Mouse (Mus musculus): ENCODE data around the gene Ash1l. TPM values are rescaled to one million over a fixed set of nuclear protein-coding genes. Genes with fewer than 3 reads are reported as not detected.

Gene Ash1l
- polyA plus RNA-seq, 1 experiment from 2014 or later, result 24.6 TPM

DNA sequence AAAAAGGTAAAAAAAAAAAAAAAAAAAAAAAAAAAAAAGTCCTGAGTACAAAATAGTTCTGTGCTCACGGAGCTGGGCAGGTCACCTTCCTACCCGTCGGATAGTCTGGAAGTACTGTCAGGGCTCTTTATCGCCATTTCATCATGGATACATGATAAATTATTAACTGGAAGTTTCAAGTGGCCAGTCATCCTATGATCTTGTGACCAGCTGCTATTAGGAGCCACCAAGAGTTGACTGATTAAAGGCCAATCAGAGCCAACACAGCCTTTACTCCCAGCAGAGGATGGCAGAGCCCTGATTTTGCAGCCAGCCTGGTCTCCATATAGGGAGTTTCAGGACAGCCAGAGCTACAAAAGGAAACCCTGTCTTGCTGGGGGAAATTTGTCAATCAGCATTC lies 162.6 kb downstream of the Ash1l start:
- Histone ChIP-seq H3K4me1 (replicated peaks; ENCODE audit: control insufficient read depth, insufficient read depth, low read length) (no peaks in the 10 kb centered on the region), H3K27ac (ENCODE audit: low read length) (no peak overlapping the region), H3K4me3 (replicated peaks; ENCODE audit: low read length) (no peak overlapping the region), H3K9ac (replicated peaks; ENCODE audit: low read depth, low read length) (no peak overlapping the region), H3K9me3 (ENCODE audit: control insufficient read depth, low read length) (no peaks in the 10 kb centered on the region), H3K4me2 (ENCODE audit: low read length) (no peak overlapping the region), H3K27me3 (replicated peaks; ENCODE audit: control insufficient read depth, insufficient read depth, low read length) (no peaks in the 10 kb centered on the region), H3K36me3 (ENCODE audit: control insufficient read depth, insufficient read depth) (no peaks in the 10 kb centered on the region)
- WGBS, result 94% methylated on average over 4 of the region's 4 CpGs
- ATAC-seq, result no peak

DNA sequence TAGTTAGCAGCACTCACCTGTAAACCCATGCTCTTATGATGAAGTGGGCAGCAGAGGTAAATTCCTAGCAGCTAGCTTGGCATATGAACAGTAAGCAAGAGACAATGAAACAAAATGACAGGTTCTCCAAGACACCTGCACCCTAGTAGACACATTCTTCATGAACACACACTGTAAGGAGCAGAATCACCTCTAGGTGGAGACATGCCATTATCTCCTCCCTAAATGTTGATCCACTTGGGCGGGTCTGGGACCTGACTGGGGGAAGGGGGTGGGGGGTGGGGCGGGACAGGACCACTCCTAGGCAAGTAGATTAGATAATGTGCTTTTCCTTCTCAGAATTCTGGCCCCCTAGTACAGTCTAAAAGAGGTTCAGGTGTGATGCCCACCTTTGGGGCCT lies 165.1 kb downstream of the Ash1l start:
- Histone ChIP-seq H3K36me3 (ENCODE audit: control insufficient read depth, insufficient read depth) (no peaks in the 10 kb centered on the region), H3K9ac (replicated peaks; ENCODE audit: low read depth, low read length) (no peak overlapping the region), H3K4me3 (replicated peaks; ENCODE audit: low read length) (no peak overlapping the region), H3K27me3 (replicated peaks; ENCODE audit: control insufficient read depth, insufficient read depth, low read length) (no peaks in the 10 kb centered on the region), H3K4me1 (replicated peaks; ENCODE audit: control insufficient read depth, insufficient read depth, low read length) (no peaks in the 10 kb centered on the region), H3K4me2 (ENCODE audit: low read length) (no peak overlapping the region), H3K27ac (ENCODE audit: low read length) (no peak overlapping the region), H3K9me3 (ENCODE audit: control insufficient read depth, low read length) (no peaks in the 10 kb centered on the region)
- WGBS, result 0% methylated on average over 2 of the region's 2 CpGs
- no peak for ATAC-seq

DNA sequence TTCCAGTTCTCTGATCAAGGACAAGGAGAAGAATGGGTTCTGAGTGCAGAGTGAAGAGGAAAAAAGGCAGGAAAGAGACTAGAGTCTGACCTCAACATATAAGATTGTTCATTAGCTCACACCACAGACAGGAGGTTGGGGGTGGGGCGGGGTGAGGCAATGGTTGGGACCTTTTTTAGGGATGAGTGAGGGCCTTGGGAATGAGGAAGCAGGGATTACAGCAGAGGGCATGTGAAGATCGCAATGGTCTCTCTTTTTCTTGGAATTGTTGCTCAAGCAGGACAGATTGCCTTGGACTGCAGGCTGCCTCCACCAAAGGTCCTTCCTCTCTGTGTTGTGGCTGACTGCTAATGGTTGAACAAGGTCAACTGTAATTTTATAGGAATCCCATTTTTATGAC lies 172.9 kb downstream of the Ash1l start:
- H3K9me3 ChIP-seq (ENCODE audit: control insufficient read depth, low read length), result no peaks in the 10 kb centered on the region
- no peaks in the 10 kb centered on the region for H3K4me1 ChIP-seq (replicated peaks; ENCODE audit: control insufficient read depth, insufficient read depth, low read length)
- H3K27me3 ChIP-seq (replicated peaks; ENCODE audit: control insufficient read depth, insufficient read depth, low read length), result no peaks in the 10 kb centered on the region
- H3K36me3 ChIP-seq (ENCODE audit: control insufficient read depth, insufficient read depth), result no peaks in the 10 kb centered on the region
- H3K4me3 ChIP-seq (replicated peaks; ENCODE audit: low read length), result no peak overlapping the region
- H3K9ac ChIP-seq (replicated peaks; ENCODE audit: low read depth, low read length), result no peak overlapping the region
- H3K27ac ChIP-seq (ENCODE audit: low read length), result no peak overlapping the region
- H3K4me2 ChIP-seq (ENCODE audit: low read length), result no peak overlapping the region
- ATAC-seq, result no peak
- 89% methylated on average over 2 of the region's 2 CpGs for WGBS

DNA sequence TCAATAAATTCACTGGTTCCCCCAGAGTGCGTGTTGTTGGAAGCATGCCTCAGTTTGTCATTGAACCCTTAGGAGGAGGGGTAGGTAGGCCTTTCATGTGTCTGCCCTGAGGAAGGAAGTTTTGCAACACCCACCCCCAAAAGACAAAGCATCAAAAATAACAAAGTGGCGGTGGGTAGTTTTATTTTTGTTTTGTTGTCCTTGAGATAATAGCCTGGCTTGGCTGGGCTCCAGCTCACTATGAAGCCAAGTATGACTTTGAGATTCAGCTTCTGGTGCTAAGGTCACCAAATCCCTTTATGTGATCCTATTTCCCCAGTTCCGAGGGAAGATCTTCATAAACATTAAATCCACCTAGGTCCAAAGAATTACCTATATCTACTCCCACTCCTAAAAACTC lies 173.8 kb downstream of the Ash1l start:
- Histone ChIP-seq H3K9me3 (ENCODE audit: control insufficient read depth, low read length) (no peaks in the 10 kb centered on the region), H3K4me3 (replicated peaks; ENCODE audit: low read length) (no peak overlapping the region), H3K36me3 (ENCODE audit: control insufficient read depth, insufficient read depth) (no peaks in the 10 kb centered on the region), H3K27ac (ENCODE audit: low read length) (no peak overlapping the region), H3K4me2 (ENCODE audit: low read length) (no peak overlapping the region), H3K27me3 (replicated peaks; ENCODE audit: control insufficient read depth, insufficient read depth, low read length) (no peaks in the 10 kb centered on the region), H3K9ac (replicated peaks; ENCODE audit: low read depth, low read length) (no peak overlapping the region), H3K4me1 (replicated peaks; ENCODE audit: control insufficient read depth, insufficient read depth, low read length) (no peaks in the 10 kb centered on the region)
- ATAC-seq, result no peak
- 73% methylated on average over 3 of the region's 3 CpGs for WGBS

DNA sequence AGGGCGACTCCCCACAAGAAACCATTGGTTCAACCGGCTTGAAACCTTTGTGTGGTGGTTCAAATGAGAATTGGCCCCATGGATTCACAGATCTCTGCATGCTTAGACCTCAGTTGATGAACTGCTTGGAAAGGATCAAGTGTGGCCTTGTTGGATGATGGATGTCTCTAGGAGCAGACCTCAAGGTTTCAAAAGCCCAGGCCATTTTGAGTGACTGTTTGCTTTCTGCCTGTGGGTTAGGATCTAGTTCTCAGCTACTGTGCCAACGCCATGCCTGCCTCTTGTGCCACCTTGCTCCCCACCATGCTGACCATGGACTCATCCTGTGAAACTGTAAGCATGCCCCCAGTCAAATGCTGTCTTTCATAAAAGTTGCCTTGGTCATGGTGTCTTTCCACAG lies 175.6 kb downstream of the Ash1l start:
- ATAC-seq, result no peak
- no peaks in the 10 kb centered on the region for H3K36me3 ChIP-seq (ENCODE audit: control insufficient read depth, insufficient read depth)

More for the DNA sequence above, 175.6 kb downstream of the Ash1l start:
- no peaks in the 10 kb centered on the region for H3K27me3 ChIP-seq (replicated peaks; ENCODE audit: control insufficient read depth, insufficient read depth, low read length)
- H3K9ac ChIP-seq (replicated peaks; ENCODE audit: low read depth, low read length), result no peak overlapping the region
- no peaks in the 10 kb centered on the region for H3K9me3 ChIP-seq (ENCODE audit: control insufficient read depth, low read length)
- H3K4me1 ChIP-seq (replicated peaks; ENCODE audit: control insufficient read depth, insufficient read depth, low read length), result no peaks in the 10 kb centered on the region
- H3K4me3 ChIP-seq (replicated peaks; ENCODE audit: low read length), result no peak overlapping the region
- no peak overlapping the region for H3K27ac ChIP-seq (ENCODE audit: low read length)
- WGBS, result 88% methylated on average over 3 of the region's 3 CpGs
- H3K4me2 ChIP-seq (ENCODE audit: low read length), result no peak overlapping the region

Other genes with a start within 250 kb of the Ash1l start
- gene Rit1, start 233.8 kb upstream of the Ash1l start, polyA plus RNA-seq (2015; fragmentation: Nextera tagmentation; extraction: Ambion mirVana), result 43.2 and 52.6 TPM in 2 replicates
- 231 and 248 TPM in 2 replicates for gene Syt11, start 175.5 kb upstream of the Ash1l start, polyA plus RNA-seq (2015; fragmentation: Nextera tagmentation; extraction: Ambion mirVana)
- gene Gon4l, start 115.4 kb upstream of the Ash1l start, polyA plus RNA-seq (2015; fragmentation: Nextera tagmentation; extraction: Ambion mirVana), result 13.6 and 17.3 TPM in 2 replicates
- gene Msto1, start 36.6 kb upstream of the Ash1l start, polyA plus RNA-seq (2015; fragmentation: Nextera tagmentation; extraction: Ambion mirVana), result 44.5 and 47.7 TPM in 2 replicates
- gene Dap3, start 559 bp downstream of the Ash1l start, polyA plus RNA-seq (2015; fragmentation: Nextera tagmentation; extraction: Ambion mirVana), result 161 and 168 TPM in 2 replicates
- 74.4 and 76.8 TPM in 2 replicates for gene Rusc1, start 142.7 kb downstream of the Ash1l start, polyA plus RNA-seq (2015; fragmentation: Nextera tagmentation; extraction: Ambion mirVana)
- gene Gm43738, start 150.5 kb downstream of the Ash1l start, polyA plus RNA-seq (2015; fragmentation: Nextera tagmentation; extraction: Ambion mirVana), result not detected in 2 replicates
- gene Fdps, start 151.3 kb downstream of the Ash1l start, polyA plus RNA-seq (2015; fragmentation: Nextera tagmentation; extraction: Ambion mirVana), result 380 and 438 TPM in 2 replicates
- gene Pklr, start 185.5 kb downstream of the Ash1l start, polyA plus RNA-seq (2015; fragmentation: Nextera tagmentation; extraction: Ambion mirVana), result 0.13 TPM in 1 of 2 replicates, not detected in the other
- 34.0 and 39.6 TPM in 2 replicates for gene Hcn3, start 209.6 kb downstream of the Ash1l start, polyA plus RNA-seq (2015; fragmentation: Nextera tagmentation; extraction: Ambion mirVana)
- 19.2 and 23.9 TPM in 2 replicates for gene Clk2, start 214.2 kb downstream of the Ash1l start, polyA plus RNA-seq (2015; fragmentation: Nextera tagmentation; extraction: Ambion mirVana)
- gene Scamp3, start 226.9 kb downstream of the Ash1l start, polyA plus RNA-seq (2015; fragmentation: Nextera tagmentation; extraction: Ambion mirVana), result 125 and 128 TPM in 2 replicates
- gene Fam189b, start 232.5 kb downstream of the Ash1l start, polyA plus RNA-seq (2015; fragmentation: Nextera tagmentation; extraction: Ambion mirVana), result 26.5 and 30.7 TPM in 2 replicates

Measured in forebrain, embryonic 16.5 days (tissue).